Mouse (Mus musculus): ENCODE results near the gene Brd3. TPM values are rescaled to one million over a fixed set of nuclear protein-coding genes. Genes with fewer than 3 reads are reported as not detected.

The Brd3 gene
- polyA plus RNA-seq, 1 experiment from 2014 or later = 128 TPM

GRCm38 (mm10) chr2:27442708-27443449 lies 64.6 kb downstream of the Brd3 start:
- peak overlapping the region; percentile 71 for H3K9ac ChIP-seq (replicated peaks)
- peak overlapping the region; percentile 87 for H3K4me2 ChIP-seq
- peak overlapping the region; percentile 71 for H3K4me3 ChIP-seq (replicated peaks)
- no peaks in the 10 kb centered on the region for H3K27me3 ChIP-seq
- ATAC-seq (ENCODE audit: insufficient number of reproducible peaks, insufficient read depth, low FRiP score, low TSS enrichment, low read depth) = peak; percentile 45; the same call in 1 of the 2 replicates
- 35% methylated on average over 20 of the region's 20 CpGs for WGBS
- no peaks in the 10 kb centered on the region for H3K9me3 ChIP-seq
- H3K4me1 ChIP-seq (replicated peaks) = peaks cover 19% of the 10 kb centered on the region; the same call in 1 of the 2 replicates
- H3K36me3 ChIP-seq = peaks cover 37% of the 10 kb centered on the region
- H3K27ac ChIP-seq = no peak overlapping the region

DNA sequence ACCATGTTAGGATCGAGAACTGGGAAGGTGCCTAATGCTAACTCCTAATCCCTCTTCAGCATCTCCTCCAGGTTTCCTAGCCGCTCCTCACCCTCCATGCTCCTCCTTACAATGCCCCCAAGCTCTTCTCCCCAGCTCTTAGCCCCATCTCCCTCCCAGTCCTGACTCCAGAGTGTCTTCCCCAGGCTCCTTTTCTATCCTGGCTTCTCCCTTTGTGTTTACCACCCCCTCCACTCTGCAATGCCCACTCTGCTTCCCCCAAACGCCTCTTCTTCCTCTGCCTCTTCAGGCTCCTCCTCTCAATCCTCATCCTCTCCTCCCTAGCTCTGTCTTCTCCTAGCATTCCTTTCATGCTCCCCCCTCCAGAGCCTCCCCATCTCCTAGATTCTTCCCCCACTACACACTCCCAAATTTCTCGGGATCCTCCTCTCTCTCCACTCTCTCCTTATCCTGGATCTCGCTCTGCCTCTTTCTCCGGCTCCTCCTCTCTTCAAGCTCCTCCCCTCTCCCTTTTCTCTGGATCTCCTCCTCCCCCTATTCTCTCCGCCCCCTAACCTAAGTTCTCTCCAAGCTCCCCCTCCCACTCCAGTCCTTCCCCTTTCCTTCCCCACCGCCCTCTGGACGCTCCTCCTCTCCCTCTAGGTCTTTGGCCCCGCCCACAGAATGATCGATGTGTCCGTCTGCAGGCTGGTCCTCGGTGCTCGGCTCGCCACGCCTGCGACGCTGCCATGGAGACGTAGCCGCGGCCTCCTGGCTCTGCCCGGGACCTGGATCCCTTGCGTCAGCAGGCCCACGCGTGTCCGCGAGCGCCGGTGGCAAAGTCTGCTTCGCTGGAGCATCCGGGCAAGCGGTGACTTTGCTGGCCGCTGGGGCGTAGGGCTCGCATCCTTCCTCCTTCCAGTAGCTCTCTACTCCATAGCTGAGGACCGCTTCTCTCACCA lies 65.4 kb downstream of the Brd3 start, which contains the start of gene Brd3os:
TSS of gene Brd3os (plus strand) at position 558 of the 941 bp plus-strand sequence.
- 2% methylated on average over 36 of the region's 36 CpGs for WGBS
- Histone ChIP-seq H3K4me1 (replicated peaks) (peaks cover 20% of the 10 kb centered on the region; the same call in 1 of the 2 replicates), H3K9me3 (no peaks in the 10 kb centered on the region), H3K27ac (peak within 1 kb of the TSS; percentile 35; the same call in 1 of the 2 replicates), H3K4me2 (peak within 1 kb of the TSS; percentile 87), H3K27me3 (no peaks in the 10 kb centered on the region), H3K36me3 (peaks cover 28% of the 10 kb centered on the region), H3K9ac (replicated peaks) (peak within 1 kb of the TSS; percentile 71), H3K4me3 (replicated peaks) (peak within 1 kb of the TSS; percentile 71)
- ATAC-seq (ENCODE audit: insufficient number of reproducible peaks, insufficient read depth, low FRiP score, low TSS enrichment, low read depth) = peak; percentile 85

DNA sequence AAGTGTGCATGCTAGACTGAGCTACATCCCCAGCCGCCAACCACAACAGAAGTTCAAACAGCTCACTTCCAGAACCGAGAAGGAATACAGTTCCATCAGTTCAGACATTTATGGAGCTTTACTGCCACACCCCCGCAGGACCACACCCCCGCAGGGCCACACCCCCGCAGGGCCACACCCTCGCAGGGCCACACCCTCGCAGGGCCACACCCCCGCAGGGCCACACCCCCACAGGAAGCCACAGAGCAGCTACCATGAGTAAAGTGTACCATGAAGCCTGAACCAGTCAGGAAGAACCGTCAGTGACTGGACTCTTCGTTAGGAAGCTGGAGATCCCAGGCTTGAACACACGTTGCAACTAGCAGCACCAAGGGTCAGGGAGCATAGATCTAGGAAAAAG lies 69.2 kb downstream of the Brd3 start:
- Histone ChIP-seq H3K9ac (replicated peaks) (no peak overlapping the region), H3K4me2 (no peak overlapping the region), H3K27me3 (no peaks in the 10 kb centered on the region), H3K9me3 (no peaks in the 10 kb centered on the region), H3K27ac (no peak overlapping the region), H3K4me1 (replicated peaks) (peaks cover 15% of the 10 kb centered on the region; the same call in 1 of the 2 replicates), H3K4me3 (replicated peaks) (no peak overlapping the region), H3K36me3 (no peaks in the 10 kb centered on the region)
- no peak for ATAC-seq (ENCODE audit: insufficient number of reproducible peaks, insufficient read depth, low FRiP score, low TSS enrichment, low read depth)
- WGBS = 10% methylated on average over 11 of the region's 11 CpGs

DNA sequence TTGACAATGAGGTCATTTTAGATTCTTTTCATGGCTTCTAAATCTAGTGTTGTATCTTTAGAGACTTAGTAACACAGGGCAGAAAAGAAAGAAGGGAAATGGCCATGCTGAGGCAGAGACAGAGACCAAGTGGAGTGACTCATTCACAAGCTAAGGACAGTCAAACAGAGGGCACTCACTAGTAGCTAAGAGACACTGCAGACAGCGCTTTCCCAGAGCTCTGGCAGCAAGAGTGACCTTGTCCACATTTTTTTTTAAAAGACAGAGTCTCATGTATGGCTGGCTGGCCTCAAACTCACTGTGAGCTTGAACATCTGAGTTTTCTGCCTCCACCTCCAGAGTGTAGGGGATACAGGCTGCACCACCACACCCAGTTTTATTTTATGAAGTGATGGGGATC lies 69.6 kb downstream of the Brd3 start:
- Histone ChIP-seq H3K4me2 (no peak overlapping the region), H3K36me3 (no peaks in the 10 kb centered on the region), H3K27ac (no peak overlapping the region), H3K9me3 (no peaks in the 10 kb centered on the region), H3K4me3 (replicated peaks) (no peak overlapping the region), H3K4me1 (replicated peaks) (peaks cover 11% of the 10 kb centered on the region; the same call in 1 of the 2 replicates), H3K27me3 (no peaks in the 10 kb centered on the region), H3K9ac (replicated peaks) (no peak overlapping the region)
- 60% methylated on average over 1 of the region's 1 CpGs for WGBS
- no peak for ATAC-seq (ENCODE audit: insufficient number of reproducible peaks, insufficient read depth, low FRiP score, low TSS enrichment, low read depth)

DNA sequence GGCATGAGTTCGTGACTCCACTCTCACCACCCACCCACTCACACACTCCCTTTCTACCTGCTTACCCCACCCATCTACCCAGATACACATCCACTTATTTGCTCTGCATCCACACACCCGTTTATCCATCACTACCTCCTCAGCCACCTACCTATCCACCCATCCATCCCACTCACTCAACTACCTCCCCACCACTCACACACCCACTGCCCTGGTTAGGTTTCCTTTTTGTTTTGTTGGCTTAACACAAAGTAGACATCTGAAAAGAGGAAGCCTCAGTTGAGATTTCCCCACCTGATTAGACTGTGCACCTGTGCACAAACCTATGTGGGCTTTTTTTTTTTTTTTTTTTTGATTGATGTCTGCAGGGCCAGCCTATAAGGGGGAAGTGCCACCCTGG lies 74.9 kb downstream of the Brd3 start:
- peaks cover 4% of the 10 kb centered on the region for H3K4me1 ChIP-seq (replicated peaks)
- no peaks in the 10 kb centered on the region for H3K9me3 ChIP-seq
- no peak overlapping the region for H3K4me2 ChIP-seq
- no peaks in the 10 kb centered on the region for H3K36me3 ChIP-seq
- WGBS = 67% methylated on average over 2 of the region's 2 CpGs
- no peak overlapping the region for H3K27ac ChIP-seq
- H3K4me3 ChIP-seq (replicated peaks) = no peak overlapping the region
- H3K9ac ChIP-seq (replicated peaks) = no peak overlapping the region
- no peaks in the 10 kb centered on the region for H3K27me3 ChIP-seq
- ATAC-seq (ENCODE audit: insufficient number of reproducible peaks, insufficient read depth, low FRiP score, low TSS enrichment, low read depth) = no peak

- Histone ChIP-seq H3K36me3 (no peaks in the 10 kb centered on the region), H3K9ac (replicated peaks) (no peak overlapping the region), H3K9me3 (no peaks in the 10 kb centered on the region), H3K4me1 (replicated peaks) (peaks cover 10% of the 10 kb centered on the region), H3K4me2 (no peak overlapping the region), H3K4me3 (replicated peaks) (no peak overlapping the region), H3K27me3 (no peaks in the 10 kb centered on the region), H3K27ac (no peak overlapping the region)
- WGBS = 89% methylated on average over 7 of the region's 7 CpGs
- no peak for ATAC-seq (ENCODE audit: insufficient number of reproducible peaks, insufficient read depth, low FRiP score, low TSS enrichment, low read depth)
Measured at GRCm38 (mm10) chr2:27430621-27431020, 76.8 kb downstream of the Brd3 start.

GRCm38 (mm10) chr2:27428071-27428470 lies 79.4 kb downstream of the Brd3 start:
- peaks cover 35% of the 10 kb centered on the region for H3K4me1 ChIP-seq (replicated peaks)
- no peak for ATAC-seq (ENCODE audit: insufficient number of reproducible peaks, insufficient read depth, low FRiP score, low TSS enrichment, low read depth)
- H3K4me3 ChIP-seq (replicated peaks) = no peak overlapping the region
- H3K27me3 ChIP-seq = no peaks in the 10 kb centered on the region
- H3K4me2 ChIP-seq = 0 out of 2 replicates have a peak overlapping the region, but pooled peaks have one; percentile 99
- no peaks in the 10 kb centered on the region for H3K9me3 ChIP-seq
- H3K27ac ChIP-seq = 0 out of 2 replicates have a peak overlapping the region, but pooled peaks have one; percentile 7
- H3K36me3 ChIP-seq = no peaks in the 10 kb centered on the region
- no peak overlapping the region for H3K9ac ChIP-seq (replicated peaks)
- under 1% methylated on average over 4 of the region's 4 CpGs for WGBS

GRCm38 (mm10) chr2:27426855-27427457 lies 80.5 kb downstream of the Brd3 start, which contains the start of gene Vav2:
Gene Vav2 (minus strand): TSS chr2:27427033.
- WGBS = under 1% methylated on average over 58 of the region's 58 CpGs
- no peaks in the 10 kb centered on the region for H3K27me3 ChIP-seq
- H3K4me2 ChIP-seq = peak within 1 kb of the TSS; percentile 99
- H3K36me3 ChIP-seq = 0 out of 2 replicates have a peak, but pooled peaks cover 3% of the 10 kb centered on the region
- H3K9me3 ChIP-seq = no peaks in the 10 kb centered on the region
- peak within 1 kb of the TSS; percentile 80 for H3K27ac ChIP-seq
- peak within 1 kb of the TSS; percentile 91 for H3K9ac ChIP-seq (replicated peaks)
- peak within 1 kb of the TSS; percentile 92 for H3K4me3 ChIP-seq (replicated peaks)
- ATAC-seq (ENCODE audit: insufficient number of reproducible peaks, insufficient read depth, low FRiP score, low TSS enrichment, low read depth) = peak; percentile 85
- H3K4me1 ChIP-seq (replicated peaks) = peaks cover 39% of the 10 kb centered on the region

DNA sequence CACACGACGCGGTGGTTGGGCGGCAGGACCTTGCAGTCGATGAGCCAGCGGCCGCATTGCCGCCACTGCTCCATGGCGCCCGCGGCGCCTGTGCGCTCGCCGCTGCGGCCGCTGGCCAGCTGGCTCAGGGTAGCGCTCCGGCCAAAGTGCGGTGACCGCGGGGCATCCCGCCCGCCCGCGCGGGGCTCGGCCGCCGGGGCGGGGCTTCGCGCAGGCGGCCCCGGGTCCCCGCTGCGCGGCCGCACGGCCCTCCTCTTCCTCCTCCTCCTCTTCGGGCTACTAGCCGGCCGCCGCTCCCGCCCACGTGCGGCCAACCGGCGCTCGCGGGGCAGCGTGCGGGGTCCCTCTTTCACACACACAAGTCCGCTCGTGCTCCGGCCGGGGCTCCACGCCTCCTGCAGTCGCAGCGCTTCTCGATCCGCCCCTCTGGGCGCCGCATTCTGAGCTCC lies 81.0 kb downstream of the Brd3 start:
- Histone ChIP-seq H3K36me3 (0 out of 2 replicates have a peak, but pooled peaks cover 3% of the 10 kb centered on the region), H3K27ac (peak overlapping the region; percentile 80), H3K9me3 (no peaks in the 10 kb centered on the region), H3K9ac (replicated peaks) (peak overlapping the region; percentile 91), H3K4me1 (replicated peaks) (peaks cover 39% of the 10 kb centered on the region), H3K4me3 (replicated peaks) (peak overlapping the region; percentile 92), H3K27me3 (no peaks in the 10 kb centered on the region), H3K4me2 (peak overlapping the region; percentile 99)
- no peak; the same call in 1 of the 2 replicates for ATAC-seq (ENCODE audit: insufficient number of reproducible peaks, insufficient read depth, low FRiP score, low TSS enrichment, low read depth)
- WGBS = under 1% methylated on average over 64 of the region's 64 CpGs

- Histone ChIP-seq H3K36me3 (0 out of 2 replicates have a peak, but pooled peaks cover 3% of the 10 kb centered on the region), H3K9me3 (no peaks in the 10 kb centered on the region), H3K4me2 (peak overlapping the region; percentile 99), H3K27me3 (no peaks in the 10 kb centered on the region), H3K9ac (replicated peaks) (peak overlapping the region; percentile 91), H3K27ac (peak overlapping the region; percentile 80), H3K4me1 (replicated peaks) (peaks cover 39% of the 10 kb centered on the region), H3K4me3 (replicated peaks) (peak overlapping the region; percentile 92)
- under 1% methylated on average over 60 of the region's 60 CpGs for WGBS
- ATAC-seq (ENCODE audit: insufficient number of reproducible peaks, insufficient read depth, low FRiP score, low TSS enrichment, low read depth) = no peak
Measured at GRCm38 (mm10) chr2:27425751-27426405, 81.6 kb downstream of the Brd3 start.

Data from limb, embryonic 12.5 days (tissue).